Mouse (Mus musculus): Measurements from ENCODE around the gene Slc17a9. TPM values are rescaled to one million over a fixed set of nuclear protein-coding genes. Genes with fewer than 3 reads are reported as not detected.

The Slc17a9 gene
- polyA plus RNA-seq (2015; fragmentation: Nextera tagmentation; extraction: Ambion mirVana): 0.37 and 0.89 TPM in 2 replicates

GRCm38 (mm10) chr2:180724585-180725413, at the start of gene Slc17a9:
Gene Slc17a9 (plus strand): TSS chr2:180725263.

GRCm38 (mm10) chr2:180709923-180710272, 15.2 kb upstream of the Slc17a9 start, which contains the start of the genes Dido1 and Gid8:
Gene Dido1 (minus strand): TSS chr2:180709999.
Gene Gid8 (plus strand): TSS chr2:180710117.

GRCm38 (mm10) chr2:180776793-180777192, 51.7 kb downstream of the Slc17a9 start, which contains the start of gene Bhlhe23:
Gene Bhlhe23 (minus strand): TSS chr2:180776900.

Other genes with a start within 250 kb of the Slc17a9 start
- gene Ntsr1, start 225.3 kb upstream of the Slc17a9 start, polyA plus RNA-seq (2015; fragmentation: Nextera tagmentation; extraction: Ambion mirVana): 0.06 and 0.11 TPM in 2 replicates
- gene Mrgbp, start 144.0 kb upstream of the Slc17a9 start, polyA plus RNA-seq (2015; fragmentation: Nextera tagmentation; extraction: Ambion mirVana): 12.4 and 12.8 TPM in 2 replicates
- gene Ogfr, start 136.0 kb upstream of the Slc17a9 start, polyA plus RNA-seq (2015; fragmentation: Nextera tagmentation; extraction: Ambion mirVana): 36.9 and 38.7 TPM in 2 replicates
- gene Col9a3, start 127.5 kb upstream of the Slc17a9 start, polyA plus RNA-seq (2015; fragmentation: Nextera tagmentation; extraction: Ambion mirVana): 1.6 and 11.8 TPM in 2 replicates
- 0.13 and 0.15 TPM in 2 replicates for gene Tcfl5, start 82.6 kb upstream of the Slc17a9 start, polyA plus RNA-seq (2015; fragmentation: Nextera tagmentation; extraction: Ambion mirVana)
- 7.5 and 9.3 TPM in 2 replicates for gene Dido1, start 15.3 kb upstream of the Slc17a9 start, polyA plus RNA-seq (2015; fragmentation: Nextera tagmentation; extraction: Ambion mirVana)
- gene Gid8, start 15.1 kb upstream of the Slc17a9 start, polyA plus RNA-seq (2015; fragmentation: Nextera tagmentation; extraction: Ambion mirVana): 46.7 and 49.5 TPM in 2 replicates
- gene Bhlhe23, start 51.6 kb downstream of the Slc17a9 start, polyA plus RNA-seq (2015; fragmentation: Nextera tagmentation; extraction: Ambion mirVana): not detected in 2 replicates
- gene Ythdf1, start 195.7 kb downstream of the Slc17a9 start, polyA plus RNA-seq (2015; fragmentation: Nextera tagmentation; extraction: Ambion mirVana): 26.3 and 28.2 TPM in 2 replicates
- gene Birc7, start 203.8 kb downstream of the Slc17a9 start, polyA plus RNA-seq (2015; fragmentation: Nextera tagmentation; extraction: Ambion mirVana): not detected in 2 replicates
- 4.4 and 5.1 TPM in 2 replicates for gene Nkain4, start 229.4 kb downstream of the Slc17a9 start, polyA plus RNA-seq (2015; fragmentation: Nextera tagmentation; extraction: Ambion mirVana)
- 51.8 and 54.3 TPM in 2 replicates for gene Arfgap1, start 242.0 kb downstream of the Slc17a9 start, polyA plus RNA-seq (2015; fragmentation: Nextera tagmentation; extraction: Ambion mirVana)

Measured in skeletal muscle tissue, postnatal 0 days (tissue).